Mouse (Mus musculus): Measurements from ENCODE around the gene Dnajc17.

Gene Dnajc17

GRCm38 (mm10) chr2:119208344-119209175, at the start of gene Dnajc17, which contains the start of gene Zfyve19:
Gene Dnajc17, minus strand, starts transcription at chr2:119208795.
Gene Zfyve19, plus strand, starts transcription at chr2:119208617.
- in situ Hi-C loops (cut with MboI) = no loop called here

GRCm38 (mm10) chr2:119254976-119255375, 46.4 kb upstream of the Dnajc17 start:
- in situ Hi-C loops (cut with MboI) = no loop called here

- in situ Hi-C loops (cut with MboI) = no loop called here
These were observed 42.4 kb upstream of the Dnajc17 start for GRCm38 (mm10) chr2:119250826-119251478.

- in situ Hi-C loops (cut with MboI) = no loop called here
These were observed 41.8 kb upstream of the Dnajc17 start for GRCm38 (mm10) chr2:119250377-119250776.

- in situ Hi-C loops (cut with MboI) = no loop called here
These were observed 41.0 kb upstream of the Dnajc17 start for GRCm38 (mm10) chr2:119249592-119250061.

- in situ Hi-C loops (cut with MboI) = no loop called here
These were observed 39.3 kb upstream of the Dnajc17 start for GRCm38 (mm10) chr2:119247904-119248303.

GRCm38 (mm10) chr2:119245246-119245645, 36.7 kb upstream of the Dnajc17 start:
- in situ Hi-C loops (cut with MboI) = no loop called here

GRCm38 (mm10) chr2:119242548-119242947, 34.0 kb upstream of the Dnajc17 start:
- in situ Hi-C loops (cut with MboI) = no loop called here

- in situ Hi-C loops (cut with MboI) = no loop called here
These were observed 32.2 kb upstream of the Dnajc17 start for GRCm38 (mm10) chr2:119240819-119241186.

GRCm38 (mm10) chr2:119240075-119240818, 31.7 kb upstream of the Dnajc17 start:
- in situ Hi-C loops (cut with MboI) = no loop called here

GRCm38 (mm10) chr2:119238671-119239070, 30.1 kb upstream of the Dnajc17 start:
- in situ Hi-C loops (cut with MboI) = no loop called here

- in situ Hi-C loops (cut with MboI) = no loop called here
These were observed 29.3 kb upstream of the Dnajc17 start for GRCm38 (mm10) chr2:119237871-119238220.

GRCm38 (mm10) chr2:119237210-119237870, 28.7 kb upstream of the Dnajc17 start, which contains the start of gene Spint1:
Gene Spint1, plus strand, starts transcription at chr2:119237362.
- in situ Hi-C loops (cut with MboI) = no loop called here

- in situ Hi-C loops (cut with MboI) = no loop called here
These were observed 28.2 kb upstream of the Dnajc17 start for GRCm38 (mm10) chr2:119236682-119237209.

GRCm38 (mm10) chr2:119229775-119230704, 21.4 kb upstream of the Dnajc17 start, which contains the start of gene Ppp1r14d:
Gene Ppp1r14d, minus strand, starts transcription at chr2:119229906.
- in situ Hi-C loops (cut with MboI) = no loop called here

- in situ Hi-C loops (cut with MboI) = no loop called here
These were observed 547 bp upstream of the Dnajc17 start for GRCm38 (mm10) chr2:119209176-119209507.

- in situ Hi-C loops (cut with MboI) = no loop called here
These were observed 643 bp downstream of the Dnajc17 start for GRCm38 (mm10) chr2:119207961-119208343.

- in situ Hi-C loops (cut with MboI) = no loop called here
These were observed 4.6 kb downstream of the Dnajc17 start for GRCm38 (mm10) chr2:119203871-119204460.

GRCm38 (mm10) chr2:119202914-119203453, 5.6 kb downstream of the Dnajc17 start:
- in situ Hi-C loops (cut with MboI) = no loop called here

GRCm38 (mm10) chr2:119198934-119199333, 9.7 kb downstream of the Dnajc17 start:
- in situ Hi-C loops (cut with MboI) = no loop called here
